Mouse (Mus musculus) adrenal gland, adult (tissue): ENCODE measurements at regions not wholly inside any gene's neighbourhood (a gene's known extent, or its start where the extent isn't known, plus 50 kb on each side); places are given as distances from the start of the nearest gene placed in this dataset.

Experiments used
- DNase-seq, 2 experiments: peaks; one replicate each; pipeline ENCODE4 v3.0.0; 2022 to 2023; ENCODE audit warnings: low spot score in 1 of 2; ENCODE audit not compliant: inconsistent age in 2 of 2

- no peak for DNase-seq
Observed at GRCm38 (mm10) chr8:17598736-17599135, 1379.3 kb downstream of the Defb40 start.

- DNase-seq = no peak
Observed at GRCm38 (mm10) chr8:17596559-17596958, 1381.5 kb downstream of the Defb40 start.

- no peak for DNase-seq
Observed at GRCm38 (mm10) chr8:17594607-17595006, 1383.4 kb downstream of the Defb40 start.

- no peak for DNase-seq
Observed at GRCm38 (mm10) chr8:17590135-17590534, 1387.9 kb downstream of the Defb40 start.

DNA sequence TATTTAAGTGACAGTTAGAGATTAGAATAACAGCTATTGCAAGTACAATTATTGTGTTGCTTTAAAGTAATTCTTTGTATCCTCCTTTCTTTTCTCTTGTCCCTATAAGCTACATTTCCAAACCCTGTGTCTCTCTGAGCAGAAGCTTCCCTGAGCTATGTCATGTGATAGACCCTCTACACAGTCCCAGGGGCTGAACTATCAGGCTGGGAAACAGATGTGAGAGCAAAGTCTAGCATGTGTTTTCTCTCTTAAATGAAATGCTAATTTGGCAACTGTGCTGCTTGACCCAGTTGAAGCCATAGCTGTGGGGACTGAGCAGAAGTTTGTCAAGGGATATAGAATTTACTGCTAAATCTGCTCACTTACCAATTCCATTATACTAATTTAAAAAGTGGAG, 1389.9 kb downstream of the Defb40 start:
- no peak for DNase-seq

GRCm38 (mm10) chr8:17587261-17587861, 1390.7 kb downstream of the Defb40 start:
- DNase-seq = no peak
